Mouse (Mus musculus) liver, adult 2 months (tissue): ENCODE data around the gene Rprd1b. TPM values are rescaled to one million over a fixed set of nuclear protein-coding genes. Genes with fewer than 3 reads are reported as not detected.

Source experiments
- DNase-seq: peaks from one replicate; pipeline ENCODE4 v3.0.0-alpha.2; 2011; ENCODE audit warnings: low read depth, low spot score; ENCODE audit errors: extremely low read depth
- H3K27ac ChIP-seq: fragments of 200-500 bp; replicated peaks from 2 replicates; pipeline ENCODE4 v1.5.1; 2012; ENCODE audit warnings: low read depth, mild to moderate bottlenecking, control low read depth, inconsistent platforms, low read length; ENCODE audit not compliant: insufficient read depth
- H3K27me3 ChIP-seq: fragments of 200-500 bp; 2 replicates; pipeline ENCODE4 v1.6.1; 2012; ENCODE audit warnings: mild to moderate bottlenecking, moderate library complexity, low read length, inconsistent platforms; ENCODE audit not compliant: control insufficient read depth, insufficient read depth
- H3K36me3 ChIP-seq: fragments of 200-500 bp; 2 replicates; pipeline ENCODE4 v1.6.1; 2012; ENCODE audit warnings: low read length, inconsistent platforms; ENCODE audit not compliant: control insufficient read depth, insufficient read depth
- H3K4me1 ChIP-seq: fragments of 200-500 bp; 2 replicates; pipeline ENCODE4 v1.6.1; 2011; ENCODE audit warnings: low read length; ENCODE audit not compliant: control insufficient read depth, insufficient read depth
- H3K4me3 ChIP-seq: fragments of 200-500 bp; 2 replicates; pipeline ENCODE4 v1.5.1; 2011; ENCODE audit warnings: low read depth, mild to moderate bottlenecking, control low read depth, low read length, moderate library complexity; ENCODE audit not compliant: insufficient read depth
- H3K79me2 ChIP-seq: fragments of 200-500 bp; 2 replicates; pipeline ENCODE4 v1.6.1; 2012; ENCODE audit warnings: inconsistent platforms, mild to moderate bottlenecking, low read length, moderate library complexity; ENCODE audit not compliant: control insufficient read depth, insufficient read depth
- H3K9ac ChIP-seq: fragments of 200-500 bp; 2 replicates; pipeline ENCODE4 v1.6.1; 2012; ENCODE audit warnings: low read depth, mild to moderate bottlenecking, control low read depth, inconsistent platforms, low read length
- CTCF ChIP-seq: fragments of 200-500 bp; IDR thresholded peaks from 2 replicates; pipeline ENCODE4 v1.5.1; 2011; ENCODE audit warnings: low read depth, low read length, control low read depth
- POLR2A ChIP-seq: fragments of 200-500 bp; IDR thresholded peaks from 2 replicates; pipeline ENCODE4 v1.6.1; 2011; ENCODE audit warnings: low read length, control low read depth; ENCODE audit not compliant: insufficient read depth; ENCODE audit errors: extremely low read depth
- WGBS: fragments of 180-500 bp; shearing (Covaris S2); methylation state at CpG from one replicate; pipeline ENCODE4 v1.1.7; 2018; 5-methylcytosine and 5-hydroxymethylcytosine counted together
- polyA plus RNA-seq: library from polyadenylated mRNA; depleted of rRNA; stranded (reverse); fragments of >200 nt; gene quantifications from 2 replicates; pipeline ENCODE4 v1.2.3, GENCODE M21; 2012
- total RNA-seq: library from RNA; depleted of rRNA; stranded (reverse); fragments of >200 nt; gene quantifications from 2 replicates; pipeline ENCODE4 v1.2.3, GENCODE M21; 2014

Rprd1b gene
- total and polyA plus RNA-seq, 2 experiments: 6.8 to 14.2 TPM

DNA sequence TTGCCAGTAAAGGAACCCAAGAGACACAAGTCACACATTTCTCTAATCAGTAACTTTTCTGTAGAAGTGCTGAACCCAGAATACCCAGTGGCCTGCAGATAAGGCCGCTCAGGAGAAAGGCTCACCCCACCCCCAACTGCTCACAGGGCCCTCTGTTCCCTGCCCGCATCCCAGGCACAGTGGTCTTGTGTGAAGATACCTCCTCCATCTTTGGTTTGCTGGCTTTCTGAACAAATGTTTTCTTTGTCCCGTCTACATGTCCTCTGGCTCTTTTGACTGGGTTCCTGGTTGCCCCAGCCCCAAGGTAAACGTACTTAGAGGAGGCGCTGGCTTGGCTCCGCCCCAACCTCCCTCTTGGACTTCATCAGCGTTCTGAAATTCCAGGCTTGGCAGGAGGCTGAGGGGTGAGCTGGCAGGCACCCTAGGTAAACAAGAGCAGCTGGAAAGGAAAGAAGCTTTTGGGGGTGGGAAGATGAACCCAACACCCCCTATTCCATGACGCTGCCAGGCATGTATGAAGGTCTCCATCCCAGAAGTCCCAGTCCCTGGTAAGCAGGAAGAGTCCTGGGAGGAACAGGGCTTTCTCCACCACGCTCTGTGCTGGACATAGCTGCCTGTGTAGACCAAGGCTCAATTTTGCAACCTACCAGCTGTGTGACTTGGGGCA is 85.4 kb downstream of the Rprd1b start:
- DNase-seq: peak; percentile 98
- H3K9ac ChIP-seq: peak overlapping the region; percentile 65
- H3K27me3 ChIP-seq: no peaks in the 10 kb centered on the region
- TF ChIP-seq POLR2A: 0 out of 2 replicates have a peak, but pooled peaks have one; percentile 14
- no peak for TF ChIP-seq CTCF
- H3K36me3 ChIP-seq: peaks cover under 1% of the 10 kb centered on the region; the same call in 1 of the 2 replicates
- H3K4me3 ChIP-seq: peak overlapping the region; percentile 52
- 8% methylated on average over 9 of the region's 9 CpGs for WGBS
- peak overlapping the region; percentile 95 for H3K27ac ChIP-seq
- peaks cover 22% of the 10 kb centered on the region for H3K4me1 ChIP-seq
- H3K79me2 ChIP-seq: no peaks in the 10 kb centered on the region

DNA sequence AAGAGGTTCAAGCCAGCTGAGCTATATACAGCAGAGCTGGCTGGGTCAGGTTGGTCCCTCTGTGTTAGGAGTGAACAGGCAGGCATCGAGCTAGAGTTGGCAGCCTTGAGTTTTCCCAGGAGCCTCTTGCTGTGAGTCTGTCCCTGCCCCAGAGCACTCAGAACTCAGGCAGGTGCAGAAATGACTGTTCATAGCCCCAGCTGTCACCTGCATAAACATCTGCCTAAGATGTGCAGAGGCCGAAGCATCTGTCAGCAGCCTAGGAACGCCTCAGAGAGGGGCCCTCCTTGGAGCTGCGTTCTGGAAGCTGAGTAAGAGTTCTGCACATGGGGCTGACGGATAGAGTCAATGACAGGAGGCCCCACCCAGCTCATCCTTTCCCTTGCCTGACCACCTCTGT is 86.6 kb downstream of the Rprd1b start:
- Histone ChIP-seq H3K4me3 (no peak overlapping the region), H3K9ac (no peak overlapping the region), H3K27ac (peak overlapping the region; percentile 3; the same call in 1 of the 2 replicates), H3K4me1 (peaks cover 16% of the 10 kb centered on the region), H3K27me3 (no peaks in the 10 kb centered on the region), H3K36me3 (peaks cover 7% of the 10 kb centered on the region; the same call in 1 of the 2 replicates), H3K79me2 (no peaks in the 10 kb centered on the region)
- DNase-seq: no peak
- WGBS: 58% methylated on average over 5 of the region's 5 CpGs
- TF ChIP-seq POLR2A (no peak), CTCF (no peak)

DNA sequence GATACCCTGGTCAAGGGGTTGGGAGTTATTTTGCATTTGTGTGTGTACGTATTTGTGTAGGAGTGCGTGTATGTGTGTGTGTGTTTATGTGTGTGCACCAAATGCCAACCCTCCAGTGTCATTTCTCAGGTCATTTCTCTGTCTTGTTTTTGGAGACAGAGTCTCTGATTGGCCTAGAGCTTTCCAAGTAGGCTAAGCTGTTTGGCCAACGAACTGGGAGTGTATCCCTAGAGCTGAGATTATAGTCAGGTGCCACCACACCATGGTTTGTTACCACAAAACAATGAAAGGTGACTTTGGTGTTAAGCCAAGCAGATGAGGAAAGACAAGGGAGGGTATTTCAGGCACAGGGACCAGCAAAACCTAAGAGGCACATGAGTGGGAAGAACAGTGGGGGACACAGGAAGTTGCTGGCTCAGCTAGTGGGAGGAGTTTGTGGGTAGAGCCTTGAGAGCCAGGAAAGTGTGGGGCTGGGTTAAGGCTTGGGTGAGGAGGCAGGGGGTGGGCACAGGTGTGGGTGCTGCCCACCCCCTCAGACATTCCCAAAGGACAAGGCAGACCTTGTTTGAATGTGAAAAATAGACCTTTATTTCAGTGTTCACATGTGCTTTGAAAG is 87.6 kb downstream of the Rprd1b start:
- TF ChIP-seq POLR2A (no peak), CTCF (no peak)
- Histone ChIP-seq H3K36me3 (peaks cover 7% of the 10 kb centered on the region; the same call in 1 of the 2 replicates), H3K27ac (no peak overlapping the region), H3K27me3 (no peaks in the 10 kb centered on the region), H3K4me3 (no peak overlapping the region), H3K4me1 (peaks cover 14% of the 10 kb centered on the region), H3K79me2 (no peaks in the 10 kb centered on the region), H3K9ac (no peak overlapping the region)
- WGBS: 60% methylated on average over 3 of the region's 3 CpGs
- no peak for DNase-seq

DNA sequence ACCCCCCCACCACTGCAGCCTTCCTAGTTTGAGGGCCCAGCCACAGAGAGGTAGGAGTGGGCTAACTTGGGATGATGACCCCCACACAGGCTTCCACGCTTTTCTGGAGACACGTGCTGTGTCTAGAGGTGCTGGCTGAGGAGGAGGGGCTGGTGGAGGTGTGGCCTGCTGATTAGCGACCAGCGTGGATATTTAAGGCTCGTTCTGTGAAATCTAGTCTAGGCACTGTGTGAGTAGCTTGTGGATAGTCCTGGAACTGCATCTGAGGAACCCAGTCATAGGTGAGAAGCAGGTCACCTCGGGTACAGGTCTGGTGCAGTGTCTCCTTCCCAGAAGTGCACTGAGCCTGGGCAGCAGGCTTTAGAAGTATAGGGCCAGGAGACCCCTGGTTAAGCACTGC is 88.4 kb downstream of the Rprd1b start:
- H3K36me3 ChIP-seq: peaks cover 7% of the 10 kb centered on the region; the same call in 1 of the 2 replicates
- 70% methylated on average over 6 of the region's 6 CpGs for WGBS

DNA sequence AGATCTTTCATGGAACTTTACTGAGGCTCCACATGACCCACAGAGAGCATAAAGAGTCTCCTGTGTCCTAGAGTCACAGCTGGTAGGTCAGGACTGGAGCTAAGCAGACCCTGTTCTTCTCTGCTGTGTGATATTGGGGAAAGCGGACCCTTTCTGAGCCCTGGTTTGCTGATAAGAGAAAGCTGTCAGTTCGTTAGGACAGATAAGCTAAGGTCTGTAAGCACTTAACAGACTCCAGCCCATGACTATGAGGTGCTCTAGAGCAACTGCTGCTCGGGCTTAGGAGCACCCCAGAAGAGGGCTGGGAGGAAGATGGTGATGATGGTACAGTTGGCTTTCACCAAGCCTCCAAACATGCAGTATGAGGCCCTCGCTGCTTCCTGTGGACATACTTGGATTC is 90.8 kb downstream of the Rprd1b start:
- no peaks in the 10 kb centered on the region for H3K27me3 ChIP-seq
- H3K27ac ChIP-seq: no peak overlapping the region
- peaks cover 7% of the 10 kb centered on the region; the same call in 1 of the 2 replicates for H3K36me3 ChIP-seq
- H3K9ac ChIP-seq: no peak overlapping the region
- H3K4me3 ChIP-seq: no peak overlapping the region
- H3K79me2 ChIP-seq: no peaks in the 10 kb centered on the region
- TF ChIP-seq POLR2A (no peak), CTCF (no peak)
- no peak for DNase-seq
- H3K4me1 ChIP-seq: peaks cover 25% of the 10 kb centered on the region
- 93% methylated on average over 4 of the region's 4 CpGs for WGBS

More for the DNA sequence above, 88.4 kb downstream of the Rprd1b start:
- TF ChIP-seq POLR2A (no peak), CTCF (no peak)
- Histone ChIP-seq H3K79me2 (no peaks in the 10 kb centered on the region), H3K27ac (no peak overlapping the region), H3K4me3 (no peak overlapping the region), H3K4me1 (peaks cover 17% of the 10 kb centered on the region), H3K27me3 (no peaks in the 10 kb centered on the region), H3K9ac (no peak overlapping the region)
- DNase-seq: no peak

DNA sequence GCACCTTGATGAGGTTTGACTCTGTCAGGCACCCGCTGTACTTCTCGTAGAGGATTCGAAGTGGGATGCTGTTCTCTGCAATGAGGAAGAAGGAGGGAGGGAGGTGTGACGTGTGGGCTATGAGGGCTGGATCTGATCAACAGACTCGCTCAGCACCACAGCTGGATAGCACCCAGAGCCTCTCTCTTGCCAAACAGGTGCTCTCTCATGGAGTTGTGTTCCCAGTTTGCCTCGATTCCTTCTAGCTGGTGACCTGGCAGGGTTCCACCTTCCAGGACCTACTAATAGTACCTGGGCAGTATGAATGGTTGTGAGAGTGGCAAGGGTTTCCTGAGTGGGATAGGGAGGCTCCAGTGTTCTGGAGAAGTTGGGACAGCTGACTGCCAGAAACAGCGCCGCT is 91.9 kb downstream of the Rprd1b start:
- Histone ChIP-seq H3K9ac (no peak overlapping the region), H3K27me3 (no peaks in the 10 kb centered on the region), H3K27ac (no peak overlapping the region), H3K36me3 (peaks cover 9% of the 10 kb centered on the region; the same call in 1 of the 2 replicates), H3K4me3 (no peak overlapping the region), H3K4me1 (peaks cover 19% of the 10 kb centered on the region), H3K79me2 (no peaks in the 10 kb centered on the region)
- 75% methylated on average over 8 of the region's 8 CpGs for WGBS
- no peak for DNase-seq
- no peak for TF ChIP-seq POLR2A
- no peak for TF ChIP-seq CTCF
